Mouse (Mus musculus) lung, postnatal 0 days (tissue): ENCODE measurements around the gene Tmem200a. TPM values are rescaled to one million over a fixed set of nuclear protein-coding genes. Genes with fewer than 3 reads are reported as not detected.

Source experiments
- ATAC-seq: fragments of 200-750 bp; cut with Nextera tagmentation; 2 replicates; pipeline ENCODE4 v1.8.0; 2017; ENCODE audit warnings: moderate library complexity
- DNase-seq: peaks from one replicate; pipeline ENCODE4 v3.0.0-alpha.2; 2016; ENCODE audit warnings: low spot score
- H3K27ac ChIP-seq: fragments of 300-500 bp; sonication (generic); 2 replicates; pipeline ENCODE4 v1.5.1; 2014; ENCODE audit warnings: antibody characterized with exemption, mild to moderate bottlenecking, low read length, mixed read lengths
- H3K27me3 ChIP-seq: fragments of 300-500 bp; sonication (generic); replicated peaks from 2 replicates; pipeline ENCODE4 v1.6.1; 2014; ENCODE audit warnings: low read length, mixed read lengths; ENCODE audit not compliant: insufficient read depth
- H3K36me3 ChIP-seq: fragments of 300-500 bp; sonication (generic); 2 replicates; pipeline ENCODE4 v1.6.1; 2014; ENCODE audit warnings: low read length, mixed read lengths; ENCODE audit not compliant: insufficient read depth
- H3K4me1 ChIP-seq: fragments of 300-500 bp; sonication (generic); 2 replicates; pipeline ENCODE4 v1.6.1; 2014; ENCODE audit warnings: antibody characterized with exemption, low read depth, low read length, mixed read lengths; ENCODE audit not compliant: insufficient read depth
- H3K4me2 ChIP-seq: fragments of 300-500 bp; sonication (generic); replicated peaks from 2 replicates; pipeline ENCODE4 v1.6.1; 2014; ENCODE audit warnings: low read depth, mild to moderate bottlenecking, low read length, moderate library complexity, mixed read lengths
- H3K4me3 ChIP-seq: fragments of 300-500 bp; sonication (generic); 2 replicates; pipeline ENCODE4 v1.5.1; 2014; ENCODE audit warnings: low read depth, low read length
- H3K9ac ChIP-seq: fragments of 300-500 bp; sonication (generic); replicated peaks from 2 replicates; pipeline ENCODE4 v1.6.1; 2014; ENCODE audit warnings: low read depth, mild to moderate bottlenecking
- H3K9me3 ChIP-seq: fragments of 300-500 bp; sonication (generic); 2 replicates; pipeline ENCODE4 v1.6.1; 2016; ENCODE audit warnings: low read length, mixed read lengths
- CTCF ChIP-seq: IDR thresholded peaks from 2 replicates; pipeline ENCODE4 v1.5.1; 2016; ENCODE audit warnings: antibody characterized with exemption, mild to moderate bottlenecking
- EP300 ChIP-seq: IDR thresholded peaks from 2 replicates; pipeline ENCODE4 v1.6.1; 2016; ENCODE audit warnings: antibody characterized with exemption, mild to moderate bottlenecking, control low read depth
- WGBS: fragments of 180-500 bp; shearing (Covaris S2); extraction: QIAGEN DNeasy Blood & Tissue Kit; methylation state at CpG from one replicate; pipeline ENCODE4 v1.1.7; 2014; 5-methylcytosine and 5-hydroxymethylcytosine counted together
- polyA plus RNA-seq: library from polyadenylated mRNA; unstranded; fragments of >200 nt; fragmentation: Nextera tagmentation; extraction: Ambion mirVana; gene quantifications from 2 replicates; pipeline ENCODE4 v1.2.1, GENCODE M21; 2015

Gene Tmem200a
- polyA plus RNA-seq, 1 experiment from 2014 or later = 2.9 TPM

GRCm38 (mm10) chr10:26079678-26080077 lies 826 bp upstream of the Tmem200a start:
- H3K27ac ChIP-seq = no peak overlapping the region
- no peak for DNase-seq
- H3K9ac ChIP-seq = no peak overlapping the region
- no peaks in the 10 kb centered on the region for H3K4me1 ChIP-seq
- no peak overlapping the region for H3K4me2 ChIP-seq
- 67% methylated on average over 3 of the region's 3 CpGs for WGBS
- H3K9me3 ChIP-seq = no peaks in the 10 kb centered on the region
- H3K4me3 ChIP-seq = no peak overlapping the region
- ATAC-seq = no peak
- no peak for TF ChIP-seq CTCF
- TF ChIP-seq EP300 = no peak
- H3K27me3 ChIP-seq = peaks cover 11% of the 10 kb centered on the region; the same call in 1 of the 2 replicates
- H3K36me3 ChIP-seq = no peaks in the 10 kb centered on the region

DNA sequence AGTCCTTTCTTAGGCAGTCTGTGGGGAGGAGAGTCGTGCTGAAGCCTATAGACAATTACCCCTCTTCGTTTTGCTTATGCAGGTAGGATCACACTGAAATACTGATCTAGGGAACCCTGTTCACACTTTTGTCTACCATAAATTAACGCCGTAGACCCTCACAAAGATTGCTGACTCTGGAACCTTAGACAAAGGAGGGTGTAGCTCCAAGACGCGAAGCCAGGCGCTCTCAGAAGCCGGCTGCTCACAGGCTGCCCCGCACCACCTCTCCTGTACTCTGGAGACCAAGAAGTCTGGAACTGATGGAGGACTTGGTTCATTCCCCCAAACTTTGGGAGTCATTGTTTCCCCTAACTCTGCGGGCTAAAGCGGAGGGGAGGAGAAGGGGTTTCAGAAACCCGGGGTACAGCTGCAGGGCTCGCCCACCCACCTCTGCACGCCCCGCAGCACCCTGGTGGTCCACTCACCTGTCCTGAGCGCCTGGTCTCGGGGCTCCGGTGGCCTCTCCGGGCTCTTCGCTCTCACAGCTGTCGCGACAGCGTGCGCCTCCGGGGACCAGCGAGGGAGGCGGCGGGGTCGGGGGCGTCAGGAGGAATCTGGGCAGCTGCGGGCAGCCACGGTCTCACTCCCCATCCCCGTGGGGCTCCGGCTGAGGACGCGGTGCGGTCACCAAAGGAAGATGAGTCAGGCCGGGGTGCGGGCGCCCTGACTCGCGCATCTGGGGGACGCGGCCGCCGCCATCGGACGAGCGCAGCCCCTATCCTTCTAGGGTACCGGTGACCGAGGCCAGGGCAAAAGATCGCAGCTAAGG lies 976 bp downstream of the Tmem200a start, which contains the start of gene Gm9767:
Gene Gm9767, plus strand, starts transcription at position 585 of the 811 bp plus-strand sequence.
- Histone ChIP-seq H3K27ac (no peak within 1 kb of the TSS), H3K9me3 (no peaks in the 10 kb centered on the region), H3K4me3 (peak within 1 kb of the TSS; percentile 46), H3K4me1 (no peaks in the 10 kb centered on the region), H3K4me2 (peak within 1 kb of the TSS; percentile 92), H3K36me3 (no peaks in the 10 kb centered on the region), H3K27me3 (peaks cover 11% of the 10 kb centered on the region; the same call in 1 of the 2 replicates), H3K9ac (no peak within 1 kb of the TSS)
- WGBS = 3% methylated on average over 46 of the region's 52 CpGs
- no peak for ATAC-seq
- no peak for TF ChIP-seq CTCF
- no peak for TF ChIP-seq EP300
- DNase-seq = no peak

GRCm38 (mm10) chr10:26076949-26077348 lies 1.9 kb downstream of the Tmem200a start:
- no peak overlapping the region for H3K9ac ChIP-seq
- peaks cover 11% of the 10 kb centered on the region; the same call in 1 of the 2 replicates for H3K27me3 ChIP-seq
- H3K9me3 ChIP-seq = no peaks in the 10 kb centered on the region
- H3K4me1 ChIP-seq = no peaks in the 10 kb centered on the region
- no peak overlapping the region for H3K4me2 ChIP-seq
- H3K27ac ChIP-seq = no peak overlapping the region
- WGBS = 86% methylated on average over 9 of the region's 9 CpGs
- TF ChIP-seq EP300 = no peak
- no peak for TF ChIP-seq CTCF
- ATAC-seq (no peak), DNase-seq (no peak)
- H3K4me3 ChIP-seq = no peak overlapping the region
- H3K36me3 ChIP-seq = no peaks in the 10 kb centered on the region

- Histone ChIP-seq H3K36me3 (no peaks in the 10 kb centered on the region), H3K27ac (no peak overlapping the region), H3K4me1 (no peaks in the 10 kb centered on the region), H3K27me3 (no peaks in the 10 kb centered on the region), H3K9ac (no peak overlapping the region), H3K4me3 (no peak overlapping the region), H3K4me2 (no peak overlapping the region), H3K9me3 (no peaks in the 10 kb centered on the region)
- 77% methylated on average over 5 of the region's 5 CpGs for WGBS
- no peak for TF ChIP-seq EP300
- no peak for TF ChIP-seq CTCF
- ATAC-seq = no peak
- no peak for DNase-seq
These were observed 6.9 kb downstream of the Tmem200a start for GRCm38 (mm10) chr10:26071986-26072385.

- no peak overlapping the region for H3K4me2 ChIP-seq
- no peak for TF ChIP-seq CTCF
- H3K4me3 ChIP-seq = no peak overlapping the region
- no peak overlapping the region for H3K27ac ChIP-seq
- no peaks in the 10 kb centered on the region for H3K4me1 ChIP-seq
- no peak overlapping the region for H3K9ac ChIP-seq
- H3K36me3 ChIP-seq = no peaks in the 10 kb centered on the region
- DNase-seq (no peak), ATAC-seq (no peak)
- no peaks in the 10 kb centered on the region for H3K9me3 ChIP-seq
- 91% methylated on average over 4 of the region's 4 CpGs for WGBS
- no peaks in the 10 kb centered on the region for H3K27me3 ChIP-seq
These were observed 15.8 kb downstream of the Tmem200a start for GRCm38 (mm10) chr10:26063071-26063470.

- DNase-seq (no peak), ATAC-seq (no peak)
- H3K4me2 ChIP-seq = no peak overlapping the region
- H3K27me3 ChIP-seq = no peaks in the 10 kb centered on the region
- no peaks in the 10 kb centered on the region for H3K4me1 ChIP-seq
- no peaks in the 10 kb centered on the region for H3K36me3 ChIP-seq
- no peaks in the 10 kb centered on the region for H3K9me3 ChIP-seq
- 83% methylated on average over 3 of the region's 3 CpGs for WGBS
- H3K27ac ChIP-seq = no peak overlapping the region
- no peak overlapping the region for H3K4me3 ChIP-seq
- no peak overlapping the region for H3K9ac ChIP-seq
- TF ChIP-seq EP300 (no peak), CTCF (no peak)
These were observed 19.1 kb downstream of the Tmem200a start for GRCm38 (mm10) chr10:26059662-26060307.
